Mouse (Mus musculus): ENCODE results near the gene Serpina11. TPM values are rescaled to one million over a fixed set of nuclear protein-coding genes. Genes with fewer than 3 reads are reported as not detected.
A peak's percentile ranks its signal among the peaks of the same experiment; 100 is the strongest.

Serpina11 gene
- polyA plus RNA-seq, 1 experiment from 2014 or later: 23.7 TPM

- Histone ChIP-seq H3K9ac (ENCODE audit: low read depth, low read length) (no peak overlapping the region), H3K27ac (ENCODE audit: low read length) (no peak overlapping the region), H3K36me3 (ENCODE audit: control insufficient read depth, insufficient read depth) (no peaks in the 10 kb centered on the region), H3K27me3 (ENCODE audit: control insufficient read depth, insufficient read depth, low read depth, low read length) (no peaks in the 10 kb centered on the region), H3K4me3 (ENCODE audit: low read depth, low read length) (no peak overlapping the region), H3K4me2 (ENCODE audit: low read depth, low read length) (no peak overlapping the region), H3K9me3 (replicated peaks; ENCODE audit: control insufficient read depth, low read length) (no peaks in the 10 kb centered on the region), H3K4me1 (ENCODE audit: control insufficient read depth, low read depth, low read length) (no peaks in the 10 kb centered on the region)
- no peak for ATAC-seq (ENCODE audit: low read depth)
- WGBS (ENCODE audit: insufficient replicate concordance): 57% methylated on average over 7 of the region's 7 CpGs
Measured at GRCm38 (mm10) chr12:103981646-103982360, 8.0 kb downstream of the Serpina11 start.

DNA sequence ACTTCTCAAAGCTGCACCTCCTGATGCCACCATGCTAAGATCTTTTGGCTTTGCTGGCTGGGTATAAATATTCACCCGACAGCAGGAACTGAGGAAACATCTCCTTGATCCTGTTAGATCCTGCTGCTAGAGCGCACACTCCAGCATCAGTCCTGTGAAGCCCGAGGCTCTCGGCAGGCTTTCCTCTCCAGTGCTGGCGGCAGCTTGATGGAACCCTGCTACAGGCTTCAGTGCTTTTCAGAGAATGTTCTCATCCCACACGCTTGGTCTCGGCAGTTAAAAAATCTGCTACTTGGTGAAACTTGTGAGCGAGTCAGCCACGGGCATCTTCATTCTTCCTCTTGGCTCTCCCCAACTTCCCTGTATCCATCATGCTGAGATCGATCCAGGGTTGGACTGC lies 11.5 kb downstream of the Serpina11 start:
- Histone ChIP-seq H3K36me3 (ENCODE audit: control insufficient read depth, insufficient read depth) (no peaks in the 10 kb centered on the region), H3K9ac (ENCODE audit: low read depth, low read length) (no peak overlapping the region), H3K27ac (ENCODE audit: low read length) (no peak overlapping the region), H3K4me2 (ENCODE audit: low read depth, low read length) (no peak overlapping the region), H3K27me3 (ENCODE audit: control insufficient read depth, insufficient read depth, low read depth, low read length) (no peaks in the 10 kb centered on the region), H3K4me1 (ENCODE audit: control insufficient read depth, low read depth, low read length) (no peaks in the 10 kb centered on the region), H3K9me3 (replicated peaks; ENCODE audit: control insufficient read depth, low read length) (no peaks in the 10 kb centered on the region), H3K4me3 (ENCODE audit: low read depth, low read length) (no peak overlapping the region)
- WGBS (ENCODE audit: insufficient replicate concordance): 70% methylated on average over 10 of the region's 10 CpGs
- ATAC-seq (ENCODE audit: low read depth): no peak

- no peak overlapping the region for H3K9ac ChIP-seq (ENCODE audit: low read depth, low read length)
- ATAC-seq (ENCODE audit: low read depth): no peak
- no peak overlapping the region for H3K27ac ChIP-seq (ENCODE audit: low read length)
- H3K4me1 ChIP-seq (ENCODE audit: control insufficient read depth, low read depth, low read length): no peaks in the 10 kb centered on the region
- H3K4me3 ChIP-seq (ENCODE audit: low read depth, low read length): no peak overlapping the region
- H3K27me3 ChIP-seq (ENCODE audit: control insufficient read depth, insufficient read depth, low read depth, low read length): no peaks in the 10 kb centered on the region
- 26% methylated on average over 5 of the region's 5 CpGs for WGBS (ENCODE audit: insufficient replicate concordance)
- H3K36me3 ChIP-seq (ENCODE audit: control insufficient read depth, insufficient read depth): no peaks in the 10 kb centered on the region
- H3K4me2 ChIP-seq (ENCODE audit: low read depth, low read length): no peak overlapping the region
- H3K9me3 ChIP-seq (replicated peaks; ENCODE audit: control insufficient read depth, low read length): no peaks in the 10 kb centered on the region
Measured at GRCm38 (mm10) chr12:103977846-103978245, 11.9 kb downstream of the Serpina11 start.

- no peaks in the 10 kb centered on the region for H3K27me3 ChIP-seq (ENCODE audit: control insufficient read depth, insufficient read depth, low read depth, low read length)
- H3K36me3 ChIP-seq (ENCODE audit: control insufficient read depth, insufficient read depth): no peaks in the 10 kb centered on the region
- ATAC-seq (ENCODE audit: low read depth): no peak
- no peaks in the 10 kb centered on the region for H3K9me3 ChIP-seq (replicated peaks; ENCODE audit: control insufficient read depth, low read length)
- no peak overlapping the region for H3K4me2 ChIP-seq (ENCODE audit: low read depth, low read length)
- H3K4me3 ChIP-seq (ENCODE audit: low read depth, low read length): no peak overlapping the region
- no peak overlapping the region for H3K9ac ChIP-seq (ENCODE audit: low read depth, low read length)
- H3K4me1 ChIP-seq (ENCODE audit: control insufficient read depth, low read depth, low read length): no peaks in the 10 kb centered on the region
- no peak overlapping the region for H3K27ac ChIP-seq (ENCODE audit: low read length)
- WGBS (ENCODE audit: insufficient replicate concordance): 74% methylated on average over 3 of the region's 3 CpGs
Measured at GRCm38 (mm10) chr12:103977060-103977459, 12.7 kb downstream of the Serpina11 start.

GRCm38 (mm10) chr12:103971080-103971479 lies 18.7 kb downstream of the Serpina11 start:
- 69% methylated on average over 4 of the region's 4 CpGs for WGBS (ENCODE audit: insufficient replicate concordance)
- no peaks in the 10 kb centered on the region for H3K9me3 ChIP-seq (replicated peaks; ENCODE audit: control insufficient read depth, low read length)
- no peaks in the 10 kb centered on the region for H3K36me3 ChIP-seq (ENCODE audit: control insufficient read depth, insufficient read depth)
- no peak overlapping the region for H3K4me2 ChIP-seq (ENCODE audit: low read depth, low read length)
- no peak overlapping the region for H3K4me3 ChIP-seq (ENCODE audit: low read depth, low read length)
- no peak overlapping the region for H3K9ac ChIP-seq (ENCODE audit: low read depth, low read length)
- no peaks in the 10 kb centered on the region for H3K4me1 ChIP-seq (ENCODE audit: control insufficient read depth, low read depth, low read length)
- no peak for ATAC-seq (ENCODE audit: low read depth)
- H3K27ac ChIP-seq (ENCODE audit: low read length): no peak overlapping the region
- H3K27me3 ChIP-seq (ENCODE audit: control insufficient read depth, insufficient read depth, low read depth, low read length): no peaks in the 10 kb centered on the region

GRCm38 (mm10) chr12:103969577-103970116 lies 20.1 kb downstream of the Serpina11 start:
- Histone ChIP-seq H3K4me2 (ENCODE audit: low read depth, low read length) (no peak overlapping the region), H3K4me3 (ENCODE audit: low read depth, low read length) (no peak overlapping the region), H3K27me3 (ENCODE audit: control insufficient read depth, insufficient read depth, low read depth, low read length) (no peaks in the 10 kb centered on the region), H3K36me3 (ENCODE audit: control insufficient read depth, insufficient read depth) (no peaks in the 10 kb centered on the region), H3K27ac (ENCODE audit: low read length) (no peak overlapping the region), H3K4me1 (ENCODE audit: control insufficient read depth, low read depth, low read length) (no peaks in the 10 kb centered on the region), H3K9me3 (replicated peaks; ENCODE audit: control insufficient read depth, low read length) (no peaks in the 10 kb centered on the region; the same call in 1 of the 2 replicates), H3K9ac (ENCODE audit: low read depth, low read length) (no peak overlapping the region)
- ATAC-seq (ENCODE audit: low read depth): no peak
- WGBS (ENCODE audit: insufficient replicate concordance): 67% methylated on average over 9 of the region's 9 CpGs

DNA sequence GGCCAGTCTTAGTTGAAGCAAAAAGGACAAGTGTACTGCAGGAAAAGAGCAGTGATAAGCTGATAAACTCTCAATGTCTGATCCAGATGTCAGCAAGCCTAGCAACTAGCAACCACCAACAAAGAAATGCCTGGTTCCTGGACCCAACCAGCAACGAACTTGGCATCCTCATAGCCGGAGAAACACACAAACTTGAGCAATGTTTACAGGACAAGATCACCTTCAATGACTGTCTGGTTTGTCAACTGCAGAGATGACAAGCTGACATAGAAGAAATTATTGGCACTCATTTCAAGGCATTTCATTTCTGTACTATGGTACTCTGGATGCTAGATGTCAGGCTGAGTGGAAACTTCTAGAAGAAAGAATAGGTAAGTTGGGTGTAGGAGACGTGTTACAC lies 23.0 kb downstream of the Serpina11 start:
- Histone ChIP-seq H3K4me1 (ENCODE audit: control insufficient read depth, low read depth, low read length) (no peaks in the 10 kb centered on the region; the same call in 1 of the 2 replicates), H3K4me3 (ENCODE audit: low read depth, low read length) (no peak overlapping the region), H3K27ac (ENCODE audit: low read length) (no peak overlapping the region), H3K4me2 (ENCODE audit: low read depth, low read length) (no peak overlapping the region), H3K9me3 (replicated peaks; ENCODE audit: control insufficient read depth, low read length) (no peaks in the 10 kb centered on the region; the same call in 1 of the 2 replicates), H3K27me3 (ENCODE audit: control insufficient read depth, insufficient read depth, low read depth, low read length) (no peaks in the 10 kb centered on the region), H3K9ac (ENCODE audit: low read depth, low read length) (no peak overlapping the region), H3K36me3 (ENCODE audit: control insufficient read depth, insufficient read depth) (no peaks in the 10 kb centered on the region)
- 44% methylated on average over 3 of the region's 3 CpGs for WGBS (ENCODE audit: insufficient replicate concordance)
- no peak for ATAC-seq (ENCODE audit: low read depth)

DNA sequence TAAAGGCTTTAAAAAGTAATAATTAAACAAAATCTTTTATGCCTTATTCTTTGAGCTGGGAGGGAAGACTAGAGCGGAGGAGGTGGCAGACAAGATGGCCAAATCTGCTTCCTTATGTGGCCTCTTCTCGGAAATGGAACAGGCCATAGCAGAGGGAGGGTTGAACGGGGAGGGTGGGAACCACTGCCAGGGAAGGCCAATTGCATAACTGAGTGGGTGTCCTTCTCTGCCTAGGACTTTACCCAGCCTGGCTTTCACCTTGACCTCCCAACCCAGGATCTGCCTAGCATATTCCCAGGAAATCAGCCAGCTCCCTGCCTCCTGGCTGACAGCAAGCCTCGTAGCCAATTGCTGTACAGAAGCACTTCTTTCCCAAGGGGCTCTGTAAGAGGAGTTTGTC lies 26.5 kb downstream of the Serpina11 start:
- Histone ChIP-seq H3K36me3 (ENCODE audit: control insufficient read depth, insufficient read depth) (no peaks in the 10 kb centered on the region), H3K9ac (ENCODE audit: low read depth, low read length) (no peak overlapping the region), H3K27ac (ENCODE audit: low read length) (no peak overlapping the region), H3K27me3 (ENCODE audit: control insufficient read depth, insufficient read depth, low read depth, low read length) (no peaks in the 10 kb centered on the region), H3K4me1 (ENCODE audit: control insufficient read depth, low read depth, low read length) (no peaks in the 10 kb centered on the region; the same call in 1 of the 2 replicates), H3K9me3 (replicated peaks; ENCODE audit: control insufficient read depth, low read length) (no peaks in the 10 kb centered on the region; the same call in 1 of the 2 replicates), H3K4me2 (ENCODE audit: low read depth, low read length) (no peak overlapping the region), H3K4me3 (ENCODE audit: low read depth, low read length) (no peak overlapping the region)
- peak; percentile 84 for ATAC-seq (ENCODE audit: low read depth)
- 48% methylated on average over 4 of the region's 4 CpGs for WGBS (ENCODE audit: insufficient replicate concordance)

DNA sequence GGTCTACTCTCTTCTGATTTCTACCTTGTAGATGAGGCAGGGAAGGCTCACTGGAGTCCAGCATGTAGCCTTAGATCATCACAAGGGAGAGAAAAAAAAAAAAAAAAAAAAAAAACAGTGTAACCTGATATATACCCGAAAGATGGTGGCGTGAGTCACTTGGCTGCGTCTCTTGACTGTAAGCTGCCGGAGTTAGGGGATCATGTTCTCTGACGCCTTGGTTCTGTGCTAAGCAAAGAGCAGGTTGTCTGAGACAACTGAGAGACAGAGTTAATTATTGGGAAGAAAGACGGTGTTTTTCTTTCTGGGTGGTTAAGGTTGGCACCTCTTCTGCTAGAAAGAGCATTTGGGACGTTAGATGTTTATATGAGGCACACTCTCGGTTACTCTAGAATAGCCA lies 26.9 kb downstream of the Serpina11 start:
- Histone ChIP-seq H3K27me3 (ENCODE audit: control insufficient read depth, insufficient read depth, low read depth, low read length) (no peaks in the 10 kb centered on the region), H3K9me3 (replicated peaks; ENCODE audit: control insufficient read depth, low read length) (no peaks in the 10 kb centered on the region; the same call in 1 of the 2 replicates), H3K4me2 (ENCODE audit: low read depth, low read length) (no peak overlapping the region), H3K27ac (ENCODE audit: low read length) (no peak overlapping the region), H3K4me1 (ENCODE audit: control insufficient read depth, low read depth, low read length) (no peaks in the 10 kb centered on the region; the same call in 1 of the 2 replicates), H3K36me3 (ENCODE audit: control insufficient read depth, insufficient read depth) (no peaks in the 10 kb centered on the region), H3K9ac (ENCODE audit: low read depth, low read length) (no peak overlapping the region), H3K4me3 (ENCODE audit: low read depth, low read length) (no peak overlapping the region)
- ATAC-seq (ENCODE audit: low read depth): no peak
- WGBS (ENCODE audit: insufficient replicate concordance): 72% methylated on average over 8 of the region's 8 CpGs

All from liver, embryonic 16.5 days (tissue).